In the genomic region with DNA sequence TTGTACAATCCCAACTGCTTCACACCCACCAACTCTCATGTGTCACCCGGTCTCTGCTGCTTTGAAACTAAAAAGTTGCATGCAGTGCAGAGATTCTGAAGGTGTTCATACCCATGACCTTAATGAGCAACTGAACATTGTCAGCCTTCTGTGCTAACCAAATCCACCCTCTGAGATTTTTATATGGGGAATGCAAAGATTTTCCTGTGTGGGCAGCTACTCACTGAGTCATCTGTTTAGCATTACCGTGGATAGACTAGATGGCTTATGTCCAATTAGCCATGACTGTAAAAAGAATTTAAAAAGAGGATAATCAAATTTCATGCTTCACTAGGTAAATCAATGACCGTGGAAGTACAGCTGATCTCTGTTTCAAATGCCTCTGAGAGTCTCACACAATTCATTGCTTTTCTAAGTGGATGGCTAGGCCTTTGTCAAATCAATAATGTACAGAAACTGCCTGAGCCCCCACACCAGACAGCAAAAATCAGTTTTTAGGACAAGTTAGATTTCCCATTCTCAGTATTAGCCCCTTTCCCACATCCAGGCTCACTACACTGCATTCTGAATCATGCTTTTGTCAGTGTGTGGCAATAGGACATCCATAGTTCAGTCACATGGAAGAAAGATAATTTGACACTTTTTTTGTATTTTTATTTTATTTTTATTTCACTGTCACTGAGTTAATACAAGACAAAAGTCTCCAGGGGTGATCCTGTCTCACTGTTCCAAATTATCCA, we compare ENCODE assay signal across 11 mouse cellular contexts.
DNase-seq lines count a peak whose midpoint lies in the region; ATAC-seq and TF ChIP-seq lines count a peak whose summit lies in the region.
"Had no signal": no experiment of that assay in that cellular context is flagged by ENCODE, and none has a peak within 500 bp of the region (broad histone marks: within the 10 kb centered on the region; RNA-seq: fewer than 3 reads in every experiment).

No protein-coding gene starts in this region.

- ATAC-seq in limb, embryonic 14.5 days (ENCODE audit: low FRiP score, low read depth) = no peak
- ATAC-seq in CD4-positive, CD25-positive, alpha-beta regulatory T cell, adult 4 months = no peak
- ATAC-seq in lung, postnatal 0 days = no peak

- H3K4me1 ChIP-seq in limb, embryonic 14.5 days (ENCODE audit: control insufficient read depth, insufficient read depth, low read length) = no peaks in the 10 kb centered on the region
- H3K4me1 ChIP-seq in lung, postnatal 0 days (ENCODE audit: insufficient read depth, low read depth, low read length) = no peaks in the 10 kb centered on the region
- H3K4me1 ChIP-seq: lung, embryonic 15.5 days had no signal

- no peak overlapping the region for H3K27ac ChIP-seq in limb, embryonic 14.5 days (replicated peaks; ENCODE audit: low read depth, low read length)
- H3K27ac ChIP-seq in lung, postnatal 0 days (ENCODE audit: low read length) = no peak overlapping the region
- H3K27ac ChIP-seq: lung, embryonic 15.5 days had no signal

- no peaks in the 10 kb centered on the region for H3K9me3 ChIP-seq in limb, embryonic 14.5 days (ENCODE audit: control insufficient read depth, low read length)
- no peaks in the 10 kb centered on the region for H3K9me3 ChIP-seq in lung, postnatal 0 days (ENCODE audit: low read length)
- H3K9me3 ChIP-seq: lung, embryonic 15.5 days had no signal

- TF ChIP-seq POLR2A in limb, embryonic 14.5 days (IDR thresholded peaks at IDR 0.05; ENCODE audit: borderline replicate concordance, extremely low read depth, insufficient read depth, insufficient read length) = no peak

- no peak overlapping the region for H3K9ac ChIP-seq in limb, embryonic 14.5 days (ENCODE audit: low read depth, low read length, severe bottlenecking)
- no peak overlapping the region for H3K9ac ChIP-seq in lung, postnatal 0 days (replicated peaks; ENCODE audit: low read depth)
- H3K9ac ChIP-seq: lung, embryonic 15.5 days had no signal

- no peak overlapping the region for H3K4me2 ChIP-seq in limb, embryonic 14.5 days (replicated peaks; ENCODE audit: low read depth, low read length, severe bottlenecking)
- H3K4me2 ChIP-seq in lung, postnatal 0 days (replicated peaks; ENCODE audit: low read depth, low read length) = no peak overlapping the region
- H3K4me2 ChIP-seq: lung, embryonic 15.5 days had no signal

- WGBS in limb, embryonic 14.5 days = 23% methylated on average over 3 of the region's 3 CpGs
- 68% methylated on average over 3 of the region's 3 CpGs for WGBS in lung, postnatal 0 days

- H3K36me3 ChIP-seq in limb, embryonic 14.5 days (ENCODE audit: control insufficient read depth, insufficient read depth, low read length) = no peaks in the 10 kb centered on the region
- H3K36me3 ChIP-seq in lung, postnatal 0 days (ENCODE audit: insufficient read depth, low read length) = no peaks in the 10 kb centered on the region
- H3K36me3 ChIP-seq: lung, embryonic 15.5 days had no signal

- no peak overlapping the region for H3K4me3 ChIP-seq in limb, embryonic 14.5 days (replicated peaks; ENCODE audit: low read length)
- H3K4me3 ChIP-seq in lung, postnatal 0 days (ENCODE audit: low read depth, low read length) = no peak overlapping the region
- H3K4me3 ChIP-seq: lung, embryonic 15.5 days had no signal

- TF ChIP-seq CTCF in lung, postnatal 0 days (IDR thresholded peaks at IDR 0.05) = no peak

- H3K27me3 ChIP-seq in limb, embryonic 14.5 days (ENCODE audit: control insufficient read depth, insufficient read depth, low read length) = no peaks in the 10 kb centered on the region
- H3K27me3 ChIP-seq in lung, postnatal 0 days (replicated peaks; ENCODE audit: insufficient read depth, low read length) = no peaks in the 10 kb centered on the region
- H3K27me3 ChIP-seq: lung, embryonic 15.5 days had no signal

- TF ChIP-seq EP300 in lung, postnatal 0 days (IDR thresholded peaks at IDR 0.05) = no peak

- peak; percentile 5 for DNase-seq in 3T3-L1 (ENCODE audit: low read depth, low spot score)
- DNase-seq in MN1 (ENCODE audit: low spot score) = peak; percentile 60
- peak; percentile 28 to 67 for DNase-seq in frontal cortex, postnatal 36 days (ENCODE audit: low spot score in 2 of 2)
- peak; percentile 13 for DNase-seq in limb, embryonic 14.5 days (ENCODE audit: low spot score)
- no peak for DNase-seq in ovary, postnatal 14 days (ENCODE audit: low spot score)
- no peak for DNase-seq in lung, postnatal 0 days (ENCODE audit: low spot score)
- DNase-seq in kidney, postnatal 10 days = no peak
- DNase-seq: gastrocnemius, postnatal 25 days; heart, postnatal 4 days had no signal

Comparison
In these comparisons a context has a peak if more than half of its experiments do, and no peak if none do; other contexts are left out.
1. DNase-seq: peak in 3T3-L1 (single experiment), MN1 (single experiment), frontal cortex, postnatal 36 days (2 of 2) and limb, embryonic 14.5 days (single experiment); none in ovary, postnatal 14 days (single experiment), lung, postnatal 0 days (single experiment) and kidney, postnatal 10 days (single experiment).